Mouse (Mus musculus) megakaryocyte-erythroid progenitor cell, adult 5-6 weeks (primary cell): ENCODE measurements at regions not wholly inside any gene's neighbourhood (a gene's known extent, or its start where the extent isn't known, plus 50 kb on each side); places are given as distances from the start of the nearest gene placed in this dataset.

Experiments
- ATAC-seq: replicated peaks from 2 replicates; pipeline ENCODE4 v1.8.0; 2016; ENCODE audit warnings: mild to moderate bottlenecking, inconsistent platforms; ENCODE audit not compliant: severe bottlenecking, poor library complexity, low FRiP score, low TSS enrichment

DNA sequence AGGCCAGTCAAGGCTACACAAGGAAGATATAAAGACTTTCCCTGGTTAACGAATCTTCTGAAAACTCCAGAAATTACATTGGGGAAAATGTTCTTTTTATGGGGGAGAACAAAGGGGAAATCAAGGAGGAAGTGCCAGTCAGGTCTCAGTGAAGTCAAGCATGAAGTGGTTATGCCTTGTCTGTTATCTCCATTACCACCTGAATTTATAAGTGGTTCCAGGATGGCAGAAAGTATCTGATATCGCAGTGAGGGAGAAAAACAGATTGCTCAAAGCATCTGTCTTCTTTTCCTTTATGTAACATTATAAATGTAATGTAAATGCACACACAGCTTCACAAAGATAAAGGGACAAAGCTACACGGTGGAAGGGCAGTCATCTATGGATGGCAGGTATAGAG, 195.0 kb downstream of the Sptssa start:
- no peak for ATAC-seq

DNA sequence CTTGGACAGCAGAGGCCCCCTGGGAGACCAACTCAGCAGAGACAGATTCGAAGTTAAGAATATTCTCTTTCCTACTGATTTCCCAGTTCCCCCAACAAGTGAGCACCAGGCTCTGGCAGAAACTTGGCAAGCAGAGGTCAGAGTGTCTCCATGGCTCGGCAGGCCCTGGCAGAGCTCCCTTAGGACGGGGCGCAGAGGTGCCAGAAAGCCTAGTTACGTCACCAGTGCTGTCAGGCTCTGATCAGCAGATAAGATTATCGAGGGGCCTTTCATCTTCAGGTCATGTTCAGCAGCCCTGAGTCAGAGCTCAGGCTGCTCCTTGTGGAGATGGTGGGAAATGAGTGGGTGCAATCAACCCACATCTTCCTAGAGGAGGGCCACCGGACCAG, 196.2 kb downstream of the Sptssa start:
- no peak for ATAC-seq

DNA sequence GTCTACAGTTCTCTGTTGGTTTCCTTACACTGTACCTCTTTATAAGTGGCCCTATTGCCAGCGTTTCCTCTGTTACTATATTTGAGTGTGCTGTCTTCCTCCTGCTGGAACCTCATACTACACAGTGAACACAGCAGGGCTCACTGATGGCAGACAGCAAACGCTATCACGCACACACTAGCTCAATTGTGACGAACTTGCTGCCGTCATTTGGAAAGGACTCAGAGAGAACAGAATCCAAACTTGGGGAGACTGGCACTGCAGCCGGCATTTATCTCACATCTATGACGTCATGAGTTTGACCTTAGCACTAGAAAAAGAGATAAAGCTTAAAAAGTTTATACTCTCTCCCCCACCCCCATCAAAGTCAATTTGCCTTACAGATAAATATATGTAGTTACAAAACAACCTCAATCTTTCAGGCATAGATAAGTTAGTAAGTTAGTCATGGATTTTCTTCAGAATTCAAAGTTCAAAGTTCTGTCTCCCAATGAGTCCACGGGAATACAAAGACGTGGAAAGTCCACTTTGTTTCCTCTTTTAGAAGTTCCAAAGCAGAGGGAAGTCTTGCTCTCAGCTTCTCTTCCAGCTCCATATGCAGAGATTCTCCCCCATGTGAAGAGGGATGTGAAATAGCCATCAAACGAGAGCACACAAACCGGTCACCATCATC, 196.8 kb downstream of the Sptssa start:
- no peak for ATAC-seq

DNA sequence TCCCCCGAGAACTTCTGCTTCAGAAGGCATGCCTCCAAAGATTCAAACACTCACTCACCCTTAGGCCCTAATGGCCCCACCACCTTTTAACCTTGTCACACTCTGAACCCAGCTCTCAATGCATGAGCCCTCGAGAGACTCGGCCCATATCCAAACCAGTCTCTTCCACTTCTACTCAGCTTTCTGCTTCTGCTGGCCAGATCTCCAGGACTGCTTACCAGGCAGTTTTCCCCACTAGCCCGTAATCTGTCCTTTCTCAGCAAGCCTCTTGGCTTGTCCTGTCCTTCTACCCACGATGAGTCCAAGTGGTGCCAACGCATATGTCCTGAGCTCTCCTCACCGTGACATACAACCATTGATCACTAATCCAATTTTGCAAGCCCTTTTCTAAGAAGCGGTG, 199.6 kb downstream of the Sptssa start:
- ATAC-seq, result no peak

DNA sequence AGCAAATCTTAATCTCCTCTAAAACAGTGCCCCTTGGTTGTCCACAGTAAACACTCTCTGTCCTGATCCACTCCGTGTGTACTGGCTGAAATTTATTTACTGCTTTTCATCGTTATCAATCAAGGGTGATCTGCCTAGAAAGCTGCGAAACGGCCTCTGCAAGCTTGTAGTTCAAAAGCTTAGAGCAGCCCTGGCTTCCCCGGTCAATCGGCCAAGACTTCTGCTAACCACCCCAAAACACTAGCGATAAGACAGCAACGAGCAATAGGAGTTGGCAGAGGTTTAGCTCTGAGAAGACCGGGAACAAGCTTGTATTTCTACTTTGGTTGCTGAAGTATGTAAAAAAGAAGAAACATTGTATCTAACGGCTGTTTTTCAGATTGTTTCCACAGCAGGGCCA, 201.8 kb downstream of the Sptssa start:
- no peak for ATAC-seq

DNA sequence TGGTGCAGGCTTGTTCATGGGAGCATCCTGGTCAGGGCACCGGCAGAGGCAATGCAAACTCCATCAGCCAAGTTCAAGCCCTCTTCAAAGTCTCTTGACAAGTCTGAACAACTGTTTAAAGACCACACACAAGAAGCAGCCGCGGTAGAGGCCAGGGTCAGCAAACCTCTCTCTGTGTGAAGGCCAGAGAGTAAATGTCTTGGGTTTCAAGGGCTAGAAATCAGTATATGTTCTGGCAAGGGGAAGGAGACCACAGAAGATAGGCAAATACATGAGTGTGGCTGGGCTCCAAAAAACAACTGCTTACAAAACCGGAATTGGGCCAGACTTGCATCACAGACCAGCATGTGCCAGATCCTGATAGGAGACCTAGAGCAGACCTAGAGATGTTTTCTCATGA, 203.0 kb downstream of the Sptssa start:
- peak; percentile 52; the same call in 1 of the 2 replicates for ATAC-seq

DNA sequence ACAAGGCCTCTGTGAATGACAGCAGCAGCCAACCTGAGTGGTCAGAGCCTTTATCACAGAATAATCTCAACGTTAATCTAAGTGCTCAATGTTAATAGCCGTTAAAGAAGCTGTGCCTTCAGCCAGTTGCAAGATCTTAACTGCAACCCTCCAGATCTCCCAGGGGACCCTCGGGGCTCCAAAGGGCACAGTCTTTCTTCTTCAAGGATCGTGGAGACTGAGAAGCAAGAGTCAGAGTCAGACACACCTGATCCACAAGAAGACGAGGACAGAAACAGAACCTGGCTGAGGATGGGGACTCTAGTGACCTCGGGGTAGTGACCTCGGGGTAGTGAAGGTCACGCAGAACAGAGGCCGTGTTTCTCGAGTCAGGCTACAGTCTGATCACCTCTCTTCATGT, 206.0 kb downstream of the Sptssa start:
- ATAC-seq, result no peak

DNA sequence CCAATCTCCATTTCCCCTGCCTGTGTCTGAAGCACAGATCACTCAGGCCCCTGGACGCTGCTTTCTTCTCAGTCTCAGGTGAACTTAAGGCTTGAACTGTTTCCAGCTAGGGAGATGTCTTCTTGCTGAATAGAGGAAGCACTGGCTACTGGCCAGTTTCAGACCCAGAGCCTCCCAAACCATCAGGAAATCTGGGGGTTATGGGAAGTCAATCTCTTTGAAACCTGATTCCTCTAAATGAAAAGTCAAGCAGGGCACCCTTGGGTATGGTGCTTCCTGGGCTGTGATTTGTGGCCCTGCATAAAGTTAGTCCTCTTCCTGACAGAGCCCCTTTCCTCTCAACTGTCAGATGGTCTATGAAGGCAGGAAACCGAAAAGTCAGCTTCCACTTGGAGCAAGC, 208.2 kb downstream of the Sptssa start:
- ATAC-seq, result no peak

DNA sequence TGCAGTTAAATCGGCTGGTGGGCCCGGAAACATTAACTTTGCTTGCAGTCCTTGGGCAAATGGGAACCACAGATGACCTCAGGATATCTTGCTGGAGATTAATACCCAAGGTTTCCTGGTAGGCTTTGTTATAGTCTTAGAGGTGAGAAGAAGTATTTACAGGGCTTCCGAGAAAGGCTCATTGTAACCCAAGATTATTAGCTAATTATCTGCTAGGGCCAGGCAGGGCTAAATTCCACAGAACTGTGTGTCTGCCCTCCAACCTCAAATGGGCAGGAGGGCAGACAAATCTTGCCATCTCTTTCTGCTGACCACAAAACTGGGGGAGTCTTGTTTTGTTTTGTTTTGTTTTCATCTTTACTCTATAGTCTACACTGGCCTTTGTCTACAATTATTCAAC, 209.0 kb downstream of the Sptssa start:
- no peak for ATAC-seq

DNA sequence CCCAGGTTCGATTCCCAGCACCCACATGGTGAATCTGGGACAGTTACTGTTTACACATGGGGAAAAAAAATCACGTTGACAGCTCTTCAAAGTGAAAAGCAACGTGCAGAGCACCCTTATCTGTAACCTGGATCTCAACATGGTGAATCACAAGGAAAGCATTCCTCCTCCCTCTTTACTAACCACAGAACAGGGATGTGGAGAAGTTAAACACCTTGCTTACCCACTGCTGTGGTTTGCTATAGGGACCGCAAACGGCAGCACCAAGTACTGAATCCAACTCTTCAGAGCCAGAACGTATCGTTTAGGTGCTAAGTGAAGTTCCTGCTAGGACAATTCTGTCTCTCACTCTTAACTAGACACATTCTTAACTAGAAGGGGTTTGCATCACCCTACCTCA, 210.0 kb downstream of the Sptssa start:
- ATAC-seq, result no peak

DNA sequence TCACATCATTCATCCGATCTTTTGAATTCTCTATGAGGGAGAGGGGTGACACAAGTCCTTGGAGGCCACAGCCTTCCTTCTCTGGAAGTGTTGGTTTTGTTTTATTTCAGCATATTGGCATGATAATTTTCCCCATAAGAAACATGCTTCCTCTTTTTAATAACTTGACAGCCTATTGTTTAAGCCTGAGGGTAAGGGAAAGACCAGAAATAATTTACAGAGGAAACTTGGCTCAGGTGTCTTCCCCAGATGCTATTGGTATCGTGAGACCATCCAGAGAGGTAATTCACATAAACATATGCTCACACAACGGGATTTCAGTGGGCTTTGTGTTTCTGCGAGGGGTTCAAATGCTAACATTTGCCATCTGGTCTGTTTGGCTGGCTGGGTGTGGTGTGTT, 212.0 kb downstream of the Sptssa start:
- ATAC-seq, result no peak

DNA sequence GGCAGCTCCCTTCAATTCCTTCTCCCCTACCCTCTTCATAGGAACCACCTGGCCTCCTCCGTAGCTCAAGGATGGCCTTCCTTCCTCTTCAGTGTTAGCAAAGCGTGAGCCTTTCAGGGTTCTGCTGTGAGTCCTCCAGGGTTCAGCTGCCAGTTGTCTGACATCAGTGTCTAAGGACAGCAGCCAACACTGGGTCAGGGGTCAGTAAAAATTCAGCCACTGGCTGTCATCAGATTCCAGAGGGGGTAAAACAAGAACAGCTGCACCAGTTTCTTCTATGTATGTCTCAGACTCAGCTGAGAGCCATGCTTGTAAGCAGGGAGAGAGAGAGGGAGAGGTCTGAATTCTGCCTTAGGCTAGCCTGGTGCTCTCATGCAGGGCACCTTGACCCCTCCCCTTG, 213.1 kb downstream of the Sptssa start:
- ATAC-seq, result no peak

DNA sequence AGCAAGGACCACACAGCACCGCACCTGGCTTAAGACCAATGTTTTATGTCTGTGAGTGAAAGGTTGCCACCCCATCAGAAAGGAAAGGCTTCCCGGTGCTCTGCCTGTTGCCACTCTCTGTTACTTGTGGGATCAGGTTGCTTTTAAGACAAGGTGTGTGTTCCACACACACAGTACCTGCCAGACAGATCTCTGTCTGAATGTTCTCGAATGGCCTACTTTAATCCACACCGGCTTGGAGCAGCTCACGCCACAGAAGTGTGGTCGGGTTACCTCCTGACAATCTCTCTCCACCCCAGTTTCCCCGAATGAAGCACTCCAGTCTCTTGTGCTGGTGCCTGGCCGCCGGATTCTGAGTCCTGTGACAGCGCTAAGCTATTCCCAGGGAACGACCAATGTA, 214.0 kb downstream of the Sptssa start:
- no peak for ATAC-seq

DNA sequence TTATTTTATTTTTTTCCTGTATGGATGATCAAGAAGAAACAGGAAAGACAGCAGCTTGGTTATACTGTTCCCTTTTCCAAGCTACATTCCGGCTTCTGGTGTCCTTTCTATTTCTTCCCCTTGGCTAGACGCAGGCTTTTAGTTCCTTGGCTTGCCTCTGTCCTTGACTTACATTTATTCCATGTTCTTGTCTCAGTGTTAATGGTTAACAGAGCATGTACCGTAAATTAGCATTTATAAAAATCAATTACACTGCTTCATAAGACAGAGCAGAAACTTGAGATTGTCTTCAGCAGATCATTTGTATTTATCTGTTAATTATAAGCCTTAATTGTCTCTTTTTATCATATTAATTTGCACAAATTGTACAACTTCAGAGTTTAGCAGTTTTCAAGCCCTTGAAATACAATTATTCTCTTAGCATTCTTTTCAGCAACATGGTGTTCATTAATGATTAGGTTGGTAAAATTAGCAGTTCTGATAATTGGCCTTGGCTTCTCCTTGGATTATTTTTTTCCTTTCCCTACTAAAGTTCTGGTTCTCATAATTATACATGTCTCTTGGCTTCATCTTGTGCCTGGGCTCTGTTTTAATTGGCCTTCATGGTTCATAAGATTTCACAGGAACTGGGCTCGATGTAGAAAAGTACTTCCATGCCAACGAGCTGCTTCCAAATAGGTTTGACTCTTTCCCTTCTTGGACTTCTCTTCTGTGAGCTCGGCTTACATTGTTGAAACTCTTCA, 215.4 kb downstream of the Sptssa start:
- no peak for ATAC-seq

DNA sequence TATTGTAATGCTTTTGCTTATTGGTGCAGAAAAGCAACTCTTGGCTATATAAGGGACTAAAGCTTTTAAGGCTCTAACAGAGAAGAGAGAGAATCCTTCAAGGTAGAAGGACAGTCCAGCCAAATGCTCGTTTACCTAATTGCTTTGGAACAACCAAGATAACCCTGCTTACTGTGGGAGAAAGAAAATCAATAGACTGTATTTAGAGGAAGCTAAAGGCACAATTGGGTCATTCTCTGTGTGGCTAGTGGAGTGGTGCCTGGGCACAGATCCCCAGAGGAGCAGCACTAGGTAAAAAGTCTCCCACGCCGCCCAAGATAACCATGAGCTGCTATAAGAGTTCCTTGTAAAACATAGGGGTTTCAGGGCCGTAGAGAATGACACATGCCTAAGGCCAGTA, 217.6 kb downstream of the Sptssa start:
- ATAC-seq, result no peak

DNA sequence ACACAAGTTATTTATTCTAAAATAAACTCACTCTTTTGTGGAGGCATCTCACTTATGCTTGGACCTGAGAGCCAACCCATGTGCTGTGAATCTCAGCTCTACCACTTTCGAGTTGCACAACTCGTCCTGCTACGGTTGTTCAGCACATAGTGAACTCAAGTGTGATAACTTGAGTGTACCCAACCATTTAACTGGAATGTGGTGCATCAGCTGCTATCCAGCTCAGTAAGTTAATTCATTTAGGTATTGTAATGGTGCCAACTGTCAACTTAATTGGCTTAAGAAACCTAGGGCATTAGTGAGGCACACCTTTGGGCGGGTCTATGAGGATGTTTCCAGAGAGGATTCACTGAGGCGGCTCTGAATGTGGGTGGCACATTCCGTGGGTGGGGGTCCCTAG, 221.6 kb upstream of the Egln3 start:
- ATAC-seq, result no peak

DNA sequence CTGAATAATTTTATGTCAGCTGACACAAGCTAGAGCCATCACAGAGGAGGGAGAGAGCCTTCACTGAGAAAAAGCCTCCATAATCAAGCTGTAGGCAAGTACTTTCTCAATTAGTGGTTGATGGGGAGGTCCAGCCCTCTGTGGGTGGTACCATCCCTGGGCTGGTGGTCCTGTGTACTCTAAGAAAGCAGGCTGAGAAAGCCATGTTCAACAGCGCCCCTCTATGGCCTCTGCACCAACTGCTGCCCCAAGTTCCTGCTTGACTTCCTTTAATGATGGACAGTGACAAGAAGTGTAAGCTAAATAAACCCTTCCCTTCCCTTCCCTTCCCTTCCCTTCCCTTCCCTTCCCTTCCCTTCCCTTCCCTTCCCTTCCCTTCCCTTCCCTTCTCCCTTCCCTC, 211.2 kb upstream of the Egln3 start:
- no peak for ATAC-seq

DNA sequence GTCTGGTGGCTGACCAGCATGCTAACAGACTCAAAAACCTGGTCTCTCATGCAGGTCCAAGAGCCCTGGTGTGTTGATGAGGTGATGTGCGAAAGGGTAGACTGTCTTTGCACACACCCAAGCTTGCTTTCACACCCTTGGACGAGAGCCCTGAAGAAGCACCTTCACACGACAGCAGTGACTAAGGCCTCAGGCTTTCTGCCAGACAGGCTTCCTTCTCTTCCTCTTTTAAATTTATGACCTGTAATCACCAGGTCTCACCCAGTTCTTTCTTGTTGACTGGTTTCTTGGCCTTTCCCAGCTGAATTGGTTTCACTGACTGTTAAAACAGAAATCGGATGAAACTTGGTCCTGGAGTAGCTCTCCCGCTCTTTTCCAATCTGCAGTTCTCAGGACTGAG, 210.5 kb upstream of the Egln3 start:
- no peak for ATAC-seq

DNA sequence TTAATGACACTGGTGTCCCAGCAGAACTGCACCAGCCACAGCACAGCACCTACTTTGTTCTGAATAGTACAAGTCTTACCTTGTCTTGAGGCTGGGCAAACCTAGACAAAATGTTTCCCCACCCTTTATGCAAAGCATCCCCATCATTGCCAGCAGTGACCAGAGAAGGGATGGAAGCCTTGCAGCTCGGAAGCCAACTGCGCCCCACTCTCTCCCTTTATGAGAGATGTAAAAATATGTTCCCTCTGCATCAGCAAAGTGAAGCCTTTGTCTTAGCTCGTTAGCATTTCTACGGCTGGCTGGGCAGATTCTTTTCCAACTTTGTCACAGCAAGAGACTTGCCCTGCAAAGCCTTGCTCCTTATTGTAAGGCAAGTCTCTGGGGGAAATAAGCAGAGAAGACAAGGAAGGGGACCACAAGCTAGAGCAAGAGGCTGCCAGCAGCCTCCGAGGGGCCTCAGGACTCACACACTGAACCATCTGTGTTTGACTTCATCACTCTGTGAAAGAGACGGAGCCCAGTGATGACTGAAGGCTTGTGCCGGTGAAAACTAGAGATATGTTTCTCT, 206.5 kb upstream of the Egln3 start:
- no peak for ATAC-seq

DNA sequence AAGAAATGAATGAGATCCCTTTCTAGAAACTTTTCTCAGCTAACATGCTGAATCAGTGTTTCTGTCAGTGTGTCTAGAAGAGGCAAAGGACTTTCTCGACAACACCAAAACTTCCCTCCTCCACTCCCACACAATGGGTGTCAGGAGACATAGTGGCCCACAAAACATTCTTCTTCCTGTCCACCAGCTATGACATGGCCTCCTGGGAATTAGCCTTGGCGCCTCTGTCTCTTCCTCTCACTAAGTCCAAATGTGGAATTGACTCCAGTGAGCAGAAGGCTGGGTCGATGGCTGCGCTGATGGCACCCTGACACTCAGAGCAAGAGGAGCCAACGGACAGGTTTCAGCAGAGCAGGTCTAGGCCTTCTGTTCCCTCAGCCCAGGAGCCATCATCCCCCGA, 205.2 kb upstream of the Egln3 start:
- ATAC-seq, result no peak

DNA sequence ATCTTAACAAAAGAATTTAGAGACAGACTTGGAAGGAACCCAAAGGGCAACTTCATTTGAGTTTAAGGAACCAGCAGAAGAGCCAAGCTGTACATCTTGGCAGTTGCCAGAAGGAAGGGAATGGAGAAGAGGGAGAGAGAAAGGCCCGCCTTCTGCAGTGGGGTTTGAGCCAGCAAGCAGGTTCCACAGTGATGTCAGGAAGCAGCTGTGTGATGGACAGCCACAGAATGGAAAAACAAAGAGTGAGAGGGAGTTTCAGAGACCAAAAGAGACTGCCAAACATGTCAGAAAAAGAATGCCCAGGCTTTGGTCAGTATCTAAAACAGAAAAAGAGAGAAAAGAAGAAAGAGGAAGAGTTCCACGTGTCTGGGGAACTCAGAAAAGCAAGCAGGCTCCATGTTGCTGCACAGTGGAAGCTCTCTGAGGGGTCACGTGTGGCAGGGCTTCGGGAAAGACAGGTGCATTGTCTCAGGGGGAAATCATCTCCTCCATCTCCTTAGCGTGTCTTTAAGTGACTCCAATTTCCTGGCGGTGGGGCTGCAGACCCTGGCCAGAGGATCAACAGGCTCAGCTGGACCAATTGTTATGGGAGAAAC, 203.7 kb upstream of the Egln3 start:
- ATAC-seq, result no peak
